Mouse (Mus musculus) gastrocnemius, postnatal 25 days (tissue): ENCODE results near the gene Ctsd. TPM values are rescaled to one million over a fixed set of nuclear protein-coding genes. Genes with fewer than 3 reads are reported as not detected.
"Not testable (repeated sequence)": the region's sequence is repeated elsewhere in the genome, so short reads cannot be mapped to it uniquely, and the experiment has no call there.

Source experiments
- DNase-seq: peaks from one replicate; pipeline ENCODE4 v3.0.0; 2022
- total RNA-seq, 2 experiments: library from RNA; stranded (reverse); gene quantifications; 1 replicate in 1 of 2; 2 replicates in 1 of 2; pipeline ENCODE4 v1.2.3; 2021

Gene Ctsd
- total RNA-seq, 2 experiments from 2014 or later: 317 to 434 TPM

DNA sequence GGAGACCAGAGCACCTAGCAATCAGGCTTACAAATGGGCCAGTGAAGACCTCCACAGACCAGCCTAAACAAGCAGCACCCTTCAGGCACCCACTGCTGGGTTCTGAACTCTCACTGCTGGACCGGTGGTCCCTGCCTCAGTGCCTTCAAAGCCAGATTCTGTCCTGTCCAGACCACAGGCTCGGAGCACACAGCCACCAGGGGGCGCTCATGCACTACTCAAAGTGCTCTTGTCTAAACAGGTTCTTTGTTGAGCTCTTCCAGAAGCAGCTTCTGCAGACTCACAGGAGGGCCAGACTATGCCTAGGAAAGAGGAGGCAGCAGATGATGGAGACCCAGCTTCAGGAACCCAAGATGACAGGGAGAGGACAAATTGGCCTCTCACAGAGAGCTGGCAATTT, 53.6 kb downstream of the Ctsd start:
- peak; percentile 64 for DNase-seq

DNA sequence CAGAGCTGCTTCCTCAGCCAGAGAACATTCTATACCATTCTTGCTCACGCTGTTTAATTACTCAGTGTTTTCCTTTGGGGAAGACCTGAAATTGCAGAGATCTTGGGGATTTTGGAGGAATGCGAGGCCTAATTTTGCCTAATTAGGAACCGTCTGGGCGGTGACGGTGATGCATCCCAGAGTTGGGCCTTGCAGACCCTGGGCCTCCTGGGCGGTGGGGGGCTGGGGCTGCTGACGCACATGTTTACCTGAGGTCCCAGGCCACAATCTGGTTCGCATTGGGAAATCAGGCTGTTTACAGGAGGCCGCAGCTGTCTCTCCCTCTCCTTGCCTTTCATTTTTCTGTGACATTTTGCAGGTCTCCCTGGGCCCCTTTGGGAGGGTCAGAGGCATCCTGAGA, 55.1 kb downstream of the Ctsd start:
- not testable (repeated sequence) for DNase-seq

DNA sequence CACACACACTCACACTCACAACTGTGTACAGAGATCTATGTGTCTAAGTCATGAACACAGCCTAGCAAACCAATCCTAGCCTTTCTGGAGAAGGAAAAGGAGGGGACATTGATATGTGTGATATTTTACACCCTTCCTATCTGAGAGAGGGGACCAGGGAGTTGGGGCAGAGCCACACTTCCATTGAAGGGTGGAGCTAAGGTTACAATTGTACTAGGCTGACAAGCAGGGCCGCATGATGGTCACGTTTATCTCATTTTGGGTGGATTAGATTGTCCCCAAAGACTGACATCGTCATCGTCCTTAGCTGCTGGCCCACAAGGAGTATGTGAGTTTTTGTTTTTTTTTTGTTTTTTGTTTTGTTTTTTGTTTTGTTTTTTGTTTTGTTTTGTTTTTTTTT, 56.6 kb downstream of the Ctsd start:
- no peak for DNase-seq

DNA sequence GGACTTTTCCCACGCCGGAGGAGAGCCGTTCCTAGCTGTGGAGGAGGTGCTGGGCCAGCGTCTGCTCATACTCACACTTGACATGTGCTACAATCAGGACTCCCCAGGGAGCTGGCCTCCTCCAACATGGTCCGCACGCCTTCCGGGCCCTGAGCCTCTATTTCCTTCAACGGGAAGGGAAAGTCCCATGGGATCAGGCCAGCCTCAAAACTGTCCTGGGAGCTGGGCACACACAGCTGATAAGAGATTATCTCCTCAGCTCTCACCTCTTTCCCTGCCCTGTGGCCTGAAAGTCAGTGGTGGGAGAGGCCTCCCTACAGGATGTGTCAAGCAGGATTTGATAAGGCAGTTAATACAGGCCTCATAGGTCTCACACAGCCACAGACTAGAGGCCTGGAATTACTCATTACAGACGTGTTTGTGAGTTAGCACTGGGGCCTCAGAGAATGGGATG, 57.5 kb downstream of the Ctsd start:
- peak; percentile 34 for DNase-seq

DNA sequence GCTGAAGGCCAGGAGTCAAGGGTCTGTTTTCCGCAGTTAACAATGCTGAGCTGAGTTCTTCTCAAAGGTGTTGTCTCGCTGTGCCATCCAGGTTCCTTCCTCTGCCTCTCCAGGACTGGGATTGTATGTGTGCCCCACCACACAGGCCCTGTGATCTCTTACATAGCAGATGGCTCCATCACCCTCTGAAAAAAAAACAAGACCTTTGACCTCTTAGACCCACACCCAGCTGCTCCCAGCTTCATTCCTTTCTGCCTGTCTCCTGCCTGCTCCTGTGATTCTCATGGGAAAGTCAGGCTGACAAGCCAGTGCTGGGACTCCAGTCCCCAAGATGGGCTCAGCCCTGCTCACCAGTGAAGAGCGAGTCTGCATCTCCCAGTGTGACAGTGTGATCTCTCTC, 59.3 kb downstream of the Ctsd start:
- no peak for DNase-seq

DNA sequence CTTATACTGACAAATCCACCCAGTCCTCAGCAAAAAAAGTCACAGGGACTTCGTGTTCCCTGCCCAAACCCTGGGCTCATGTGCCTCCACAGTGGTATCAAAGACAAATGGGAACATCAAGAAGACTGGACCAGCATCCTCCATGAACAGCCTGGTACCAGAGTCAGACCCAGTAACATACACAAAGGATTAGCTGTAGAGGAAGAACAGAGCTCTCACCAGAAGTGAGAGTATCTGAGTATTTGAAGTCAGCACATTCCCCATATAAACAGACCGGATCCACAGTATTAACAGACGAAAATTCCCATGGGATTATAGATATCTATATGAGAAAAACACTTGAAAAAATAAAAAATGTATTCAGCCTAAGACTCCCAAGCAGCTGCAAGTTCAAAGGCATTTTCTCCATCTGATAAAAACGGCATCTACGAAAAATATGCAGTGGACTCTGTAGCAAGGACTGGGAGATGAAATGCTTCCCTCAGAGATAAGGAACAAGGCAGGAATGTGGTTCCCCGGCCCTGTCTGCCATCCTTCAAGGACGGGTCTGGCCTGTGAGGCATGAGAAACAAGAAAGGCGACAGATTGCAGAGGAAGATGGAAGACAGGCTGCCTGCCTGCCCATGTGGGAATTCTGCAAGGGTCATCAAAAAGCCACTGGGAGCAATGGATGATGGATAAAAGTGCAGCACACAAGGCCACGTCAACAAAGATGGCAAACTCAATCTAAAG, 61.0 kb downstream of the Ctsd start:
- DNase-seq: no peak

Other genes with a start within 250 kb of the Ctsd start
- gene Gm45337, start 243.4 kb downstream of the Ctsd start, total RNA-seq: not detected
- not detected for gene Gm29735, start 230.9 kb downstream of the Ctsd start, total RNA-seq
- gene Gm4553, start 222.3 kb downstream of the Ctsd start, total RNA-seq: not detected
- not detected for gene Krtap5-2, start 212.0 kb downstream of the Ctsd start, total RNA-seq
- gene Gm10153, start 197.6 kb downstream of the Ctsd start, total RNA-seq: not detected
- not detected for gene Krtap5-3, start 186.7 kb downstream of the Ctsd start, total RNA-seq
- not detected for gene Gm7579, start 176.2 kb downstream of the Ctsd start, total RNA-seq
- gene Krtap5-5, start 158.1 kb downstream of the Ctsd start, total RNA-seq: not detected
- not detected for gene Gm40460, start 147.0 kb downstream of the Ctsd start, total RNA-seq
- not detected for gene Gm2431, start 129.7 kb downstream of the Ctsd start, total RNA-seq
- gene Gm4559, start 113.7 kb downstream of the Ctsd start, total RNA-seq: not detected
- not detected for gene Krtap5-1, start 90.9 kb downstream of the Ctsd start, total RNA-seq
- gene Krtap5-4, start 84.5 kb downstream of the Ctsd start, total RNA-seq: not detected
- 1 to 10 TPM; 3.3 to 4.2 TPM for gene Ifitm10, start 14.3 kb downstream of the Ctsd start, total RNA-seq
- gene Gm49369, start 5.4 kb downstream of the Ctsd start, total RNA-seq: 1 to 10 TPM; 4.0 to 5.6 TPM
- not detected for gene Syt8, start 46.8 kb upstream of the Ctsd start, total RNA-seq
- over 10,000 TPM; 16,193 to 17,938 TPM for gene Tnni2, start 53.8 kb upstream of the Ctsd start, total RNA-seq
- 10 to 100 TPM; 43.2 to 60.3 TPM for gene Lsp1, start 72.8 kb upstream of the Ctsd start, total RNA-seq
- gene Tnnt3, start 110.8 kb upstream of the Ctsd start, total RNA-seq: over 10,000 TPM; 28,170 to 31,317 TPM
- 10 to 100 TPM in 1 of 2 experiments, 1 to 10 TPM in 1; 8.6 to 18.3 TPM for gene Mrpl23, start 144.6 kb upstream of the Ctsd start, total RNA-seq